Mouse (Mus musculus) cortical plate, adult 2 months (tissue): ENCODE measurements around the gene Lrrc38. TPM values are rescaled to one million over a fixed set of nuclear protein-coding genes. Genes with fewer than 3 reads are reported as not detected.

Source experiments
- H3K27ac ChIP-seq: fragments of 200-500 bp; 2 replicates; pipeline ENCODE4 v1.5.1; 2012; ENCODE audit warnings: low read length, control low read depth, inconsistent platforms; ENCODE audit not compliant: insufficient read depth
- H3K4me1 ChIP-seq: fragments of 200-500 bp; 2 replicates; pipeline ENCODE4 v1.6.1; 2011; ENCODE audit warnings: low read length; ENCODE audit not compliant: control insufficient read depth, insufficient read depth
- H3K4me3 ChIP-seq: fragments of 200-500 bp; 2 replicates; pipeline ENCODE4 v1.5.1; 2011; ENCODE audit warnings: mild to moderate bottlenecking, low read length, control low read depth; ENCODE audit not compliant: insufficient read depth
- CTCF ChIP-seq: fragments of 200-500 bp; IDR thresholded peaks from 2 replicates; pipeline ENCODE4 v1.5.1; 2011; ENCODE audit warnings: mild to moderate bottlenecking, control low read depth, low read length; ENCODE audit not compliant: insufficient read depth; ENCODE audit errors: extremely low read depth
- POLR2A ChIP-seq: fragments of 200-500 bp; IDR thresholded peaks from 2 replicates; pipeline ENCODE4 v1.6.1; 2011; ENCODE audit warnings: mild to moderate bottlenecking, low read length, control low read depth; ENCODE audit not compliant: insufficient read depth; ENCODE audit errors: extremely low read depth
- polyA plus RNA-seq: library from polyadenylated mRNA; depleted of rRNA; stranded (reverse); fragments of >200 nt; gene quantifications from 2 replicates; pipeline ENCODE4 v1.2.3, GENCODE M21; 2012

The Lrrc38 gene
- polyA plus RNA-seq, 1 experiment, result 3.0 TPM

DNA sequence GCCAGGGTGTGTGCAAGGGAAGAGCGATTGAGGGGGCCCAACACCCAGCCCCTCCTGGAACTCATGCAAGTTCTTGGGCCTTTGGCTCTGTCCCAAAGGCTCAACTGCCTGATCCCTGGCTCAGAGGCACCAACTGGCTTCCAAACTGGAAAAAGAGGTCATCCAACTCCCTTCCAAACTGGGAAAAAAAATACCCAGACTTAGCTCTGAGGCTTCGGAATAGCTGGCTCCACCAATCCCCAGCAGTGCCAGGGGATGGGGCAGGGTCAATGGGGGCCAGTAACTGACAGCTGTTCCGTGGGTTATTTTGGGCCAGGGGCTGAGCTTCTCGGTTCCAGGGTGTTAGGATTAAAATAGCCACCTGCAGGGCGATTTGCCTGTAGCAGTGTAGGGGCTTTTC lies 879 bp upstream of the Lrrc38 start:
- TF ChIP-seq POLR2A (no peak), CTCF (no peak)
- Histone ChIP-seq H3K4me3 (no peak overlapping the region), H3K4me1 (no peaks in the 10 kb centered on the region), H3K27ac (no peak overlapping the region)

DNA sequence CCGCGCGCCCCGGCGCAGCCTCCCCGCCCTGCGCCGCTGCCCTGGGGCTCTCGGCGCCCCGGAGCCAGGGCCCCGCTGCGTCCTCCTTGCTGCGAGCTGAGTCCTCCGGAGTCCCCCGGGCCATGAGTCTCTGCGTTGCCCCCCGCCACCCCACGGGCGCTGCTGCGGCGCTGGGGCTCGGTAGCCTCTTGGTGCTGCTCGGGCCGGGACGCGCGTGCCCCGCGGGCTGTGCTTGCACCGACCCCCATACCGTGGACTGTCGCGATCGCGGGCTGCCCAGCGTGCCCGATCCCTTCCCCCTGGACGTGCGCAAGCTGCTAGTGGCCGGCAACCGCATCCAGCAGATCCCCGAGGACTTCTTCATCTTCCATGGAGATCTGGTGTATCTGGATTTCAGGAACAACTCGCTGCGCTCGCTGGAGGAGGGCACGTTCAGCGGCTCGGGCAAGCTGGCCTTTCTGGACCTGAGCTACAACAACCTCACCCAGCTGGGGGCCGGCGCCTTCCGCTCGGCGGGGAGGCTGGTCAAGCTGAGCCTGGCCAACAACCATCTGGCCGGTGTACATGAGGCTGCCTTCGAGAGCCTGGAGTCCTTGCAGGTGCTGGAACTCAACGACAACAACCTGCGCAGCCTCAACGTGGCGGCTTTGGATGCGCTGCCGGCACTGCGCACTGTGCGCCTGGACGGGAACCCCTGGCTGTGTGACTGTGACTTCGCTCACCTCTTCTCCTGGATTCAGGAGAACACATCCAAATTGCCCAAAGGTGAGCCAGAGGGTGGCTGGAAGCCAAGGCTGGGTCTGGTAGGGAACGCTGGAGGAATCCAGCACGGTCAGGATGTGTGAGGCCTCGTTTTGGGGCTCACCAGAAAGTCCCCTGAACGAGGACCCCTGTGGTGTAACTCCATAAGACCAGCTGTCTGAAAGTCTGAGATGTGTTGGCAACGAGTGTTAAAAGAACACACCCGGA lies 774 bp downstream of the Lrrc38 start:
- no peak overlapping the region for H3K27ac ChIP-seq
- TF ChIP-seq CTCF, result no peak
- TF ChIP-seq POLR2A, result no peak
- no peaks in the 10 kb centered on the region for H3K4me1 ChIP-seq
- peak overlapping the region; percentile 32 for H3K4me3 ChIP-seq

GRCm38 (mm10) chr4:143352301-143352700 lies 2.7 kb downstream of the Lrrc38 start:
- no peak overlapping the region for H3K27ac ChIP-seq
- no peak overlapping the region for H3K4me3 ChIP-seq
- TF ChIP-seq CTCF (no peak), POLR2A (no peak)
- no peaks in the 10 kb centered on the region for H3K4me1 ChIP-seq

GRCm38 (mm10) chr4:143361520-143361919 lies 12.0 kb downstream of the Lrrc38 start:
- H3K4me3 ChIP-seq, result no peak overlapping the region
- TF ChIP-seq CTCF, result no peak
- no peak for TF ChIP-seq POLR2A
- no peaks in the 10 kb centered on the region for H3K4me1 ChIP-seq
- no peak overlapping the region for H3K27ac ChIP-seq

- H3K27ac ChIP-seq, result no peak overlapping the region
- TF ChIP-seq CTCF, result no peak
- TF ChIP-seq POLR2A, result no peak
- no peaks in the 10 kb centered on the region for H3K4me1 ChIP-seq
- H3K4me3 ChIP-seq, result no peak overlapping the region
These were observed 17.0 kb downstream of the Lrrc38 start for GRCm38 (mm10) chr4:143366415-143367041.

DNA sequence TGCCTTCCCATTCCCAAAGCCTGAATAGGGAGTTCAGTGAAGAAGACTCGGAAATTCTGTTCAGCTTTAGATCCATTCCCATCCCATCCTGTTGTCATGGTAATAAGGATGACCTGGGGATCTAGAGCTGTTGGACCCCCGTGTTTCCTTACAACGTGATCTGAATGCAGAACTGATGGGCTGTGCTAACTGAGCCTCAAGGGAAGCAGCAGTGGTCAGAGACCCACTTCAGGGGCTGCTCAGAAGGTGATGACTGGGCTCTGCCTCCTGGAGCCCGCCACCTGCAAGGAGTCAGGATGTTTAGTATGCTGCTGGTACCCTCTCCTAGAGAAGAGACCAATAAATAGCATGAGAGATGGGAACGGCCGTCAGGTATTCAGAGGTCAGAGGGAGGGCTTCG lies 29.9 kb downstream of the Lrrc38 start:
- Histone ChIP-seq H3K27ac (no peak overlapping the region), H3K4me3 (no peak overlapping the region)

DNA sequence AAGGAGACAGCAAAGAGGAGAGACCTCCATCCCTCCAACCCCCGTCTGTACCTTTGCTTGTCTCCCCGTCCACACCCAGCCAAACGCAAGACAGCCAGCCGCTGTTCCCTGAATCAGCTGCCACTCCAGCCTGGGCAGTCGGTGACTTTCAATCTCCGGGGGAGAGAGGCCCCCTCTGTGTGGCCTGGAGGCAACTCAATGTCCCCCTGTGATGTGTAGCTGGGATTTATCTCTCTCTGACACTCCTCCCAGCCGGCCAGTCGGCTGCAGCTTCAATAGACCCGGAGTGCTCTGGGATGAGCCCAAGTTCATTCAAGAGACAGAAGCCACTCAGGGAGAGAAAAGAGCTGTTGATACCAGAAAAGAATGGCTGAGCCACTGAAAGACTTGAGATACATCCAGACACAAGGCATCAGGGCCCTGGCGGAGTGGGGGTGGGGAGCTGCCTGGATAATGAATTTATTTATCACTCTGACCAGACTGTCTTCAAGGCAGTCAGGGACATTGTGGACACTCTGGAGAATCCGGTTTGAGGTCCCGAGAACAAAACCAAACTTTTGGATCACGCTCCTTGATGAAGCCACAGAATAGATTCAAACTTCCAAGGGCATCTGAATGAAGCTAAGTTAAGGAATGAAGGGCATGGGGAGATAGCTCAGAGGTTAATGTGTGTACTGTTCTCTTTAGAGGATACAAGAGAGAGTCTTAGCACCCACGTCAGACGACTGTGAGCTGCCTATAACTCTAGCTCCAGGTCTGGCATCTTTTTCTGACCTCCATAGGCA lies 30.6 kb downstream of the Lrrc38 start:
- Histone ChIP-seq H3K4me3 (no peak overlapping the region), H3K4me1 (no peaks in the 10 kb centered on the region), H3K27ac (no peak overlapping the region)
- TF ChIP-seq CTCF, result no peak
- no peak for TF ChIP-seq POLR2A

More for the DNA sequence above, 29.9 kb downstream of the Lrrc38 start:
- no peak for TF ChIP-seq POLR2A
- no peak for TF ChIP-seq CTCF
- no peaks in the 10 kb centered on the region for H3K4me1 ChIP-seq

- Histone ChIP-seq H3K4me3 (no peak overlapping the region), H3K27ac (no peak overlapping the region), H3K4me1 (no peaks in the 10 kb centered on the region)
- TF ChIP-seq POLR2A (no peak), CTCF (peak; percentile 59; the same call in 1 of the 2 replicates)
These were observed 31.1 kb downstream of the Lrrc38 start for GRCm38 (mm10) chr4:143380716-143381004.

- TF ChIP-seq CTCF (no peak), POLR2A (no peak)
These were observed 32.6 kb downstream of the Lrrc38 start for GRCm38 (mm10) chr4:143382163-143382562.

More at GRCm38 (mm10) chr4:143382163-143382562, 32.6 kb downstream of the Lrrc38 start:
- Histone ChIP-seq H3K4me1 (no peaks in the 10 kb centered on the region), H3K4me3 (no peak overlapping the region), H3K27ac (no peak overlapping the region)
